Mouse (Mus musculus) stomach, postnatal 0 days (tissue): ENCODE measurements at regions not wholly inside any gene's neighbourhood (a gene's known extent, or its start where the extent isn't known, plus 50 kb on each side); places are given as distances from the start of the nearest gene placed in this dataset.
"Not testable (repeated sequence)": the region's sequence is repeated elsewhere in the genome, so short reads cannot be mapped to it uniquely, and the experiment has no call there.

ENCODE experiments used
- ATAC-seq: fragments of 200-750 bp; cut with Nextera tagmentation; 2 replicates; pipeline ENCODE4 v1.8.0; 2017; ENCODE audit not compliant: low FRiP score, low TSS enrichment
- DNase-seq: peaks from one replicate; pipeline ENCODE4 v3.0.0-alpha.2; 2016; ENCODE audit warnings: low spot score
- H3K27ac ChIP-seq: fragments of 300-500 bp; sonication (generic); replicated peaks from 2 replicates; pipeline ENCODE4 v1.5.1; 2014; ENCODE audit warnings: mild to moderate bottlenecking, control low read depth
- H3K27me3 ChIP-seq: fragments of 300-500 bp; sonication (generic); 2 replicates; pipeline ENCODE4 v1.6.1; 2014; ENCODE audit warnings: low read length; ENCODE audit not compliant: control insufficient read depth, insufficient read depth
- H3K36me3 ChIP-seq: fragments of 300-500 bp; sonication (generic); 2 replicates; pipeline ENCODE4 v1.6.1; 2014; ENCODE audit warnings: low read length, mixed read lengths; ENCODE audit not compliant: control insufficient read depth, insufficient read depth
- H3K4me1 ChIP-seq: fragments of 300-500 bp; sonication (generic); replicated peaks from 2 replicates; pipeline ENCODE4 v1.6.1; 2014; ENCODE audit warnings: antibody characterized with exemption; ENCODE audit not compliant: control insufficient read depth, insufficient read depth
- H3K4me2 ChIP-seq: fragments of 300-500 bp; sonication (generic); replicated peaks from 2 replicates; pipeline ENCODE4 v1.6.1; 2014; ENCODE audit warnings: low read depth, mild to moderate bottlenecking, control low read depth, moderate library complexity
- H3K4me3 ChIP-seq: fragments of 300-500 bp; sonication (generic); 2 replicates; pipeline ENCODE4 v1.5.1; 2014; ENCODE audit warnings: low read depth, low read length, control low read depth
- H3K9ac ChIP-seq: fragments of 300-500 bp; sonication (generic); 2 replicates; pipeline ENCODE4 v1.6.1; 2014; ENCODE audit warnings: mild to moderate bottlenecking, low read length, control low read depth, mixed read lengths
- H3K9me3 ChIP-seq: fragments of 300-500 bp; sonication (generic); 2 replicates; pipeline ENCODE4 v1.6.1; 2016; ENCODE audit warnings: low read length; ENCODE audit not compliant: control insufficient read depth
- CTCF ChIP-seq: IDR thresholded peaks from 2 replicates; pipeline ENCODE4 v1.5.1; 2016; ENCODE audit warnings: antibody characterized with exemption, low read depth, mild to moderate bottlenecking, moderate library complexity
- EP300 ChIP-seq: optimal IDR thresholded peaks from 2 replicates; pipeline ENCODE3; 2016; ENCODE audit warnings: antibody characterized with exemption
- WGBS: fragments of 180-500 bp; shearing (Covaris S2); extraction: QIAGEN DNeasy Blood & Tissue Kit; methylation state at CpG from one replicate; pipeline ENCODE4 v1.1.7; 2014; 5-methylcytosine and 5-hydroxymethylcytosine counted together

DNA sequence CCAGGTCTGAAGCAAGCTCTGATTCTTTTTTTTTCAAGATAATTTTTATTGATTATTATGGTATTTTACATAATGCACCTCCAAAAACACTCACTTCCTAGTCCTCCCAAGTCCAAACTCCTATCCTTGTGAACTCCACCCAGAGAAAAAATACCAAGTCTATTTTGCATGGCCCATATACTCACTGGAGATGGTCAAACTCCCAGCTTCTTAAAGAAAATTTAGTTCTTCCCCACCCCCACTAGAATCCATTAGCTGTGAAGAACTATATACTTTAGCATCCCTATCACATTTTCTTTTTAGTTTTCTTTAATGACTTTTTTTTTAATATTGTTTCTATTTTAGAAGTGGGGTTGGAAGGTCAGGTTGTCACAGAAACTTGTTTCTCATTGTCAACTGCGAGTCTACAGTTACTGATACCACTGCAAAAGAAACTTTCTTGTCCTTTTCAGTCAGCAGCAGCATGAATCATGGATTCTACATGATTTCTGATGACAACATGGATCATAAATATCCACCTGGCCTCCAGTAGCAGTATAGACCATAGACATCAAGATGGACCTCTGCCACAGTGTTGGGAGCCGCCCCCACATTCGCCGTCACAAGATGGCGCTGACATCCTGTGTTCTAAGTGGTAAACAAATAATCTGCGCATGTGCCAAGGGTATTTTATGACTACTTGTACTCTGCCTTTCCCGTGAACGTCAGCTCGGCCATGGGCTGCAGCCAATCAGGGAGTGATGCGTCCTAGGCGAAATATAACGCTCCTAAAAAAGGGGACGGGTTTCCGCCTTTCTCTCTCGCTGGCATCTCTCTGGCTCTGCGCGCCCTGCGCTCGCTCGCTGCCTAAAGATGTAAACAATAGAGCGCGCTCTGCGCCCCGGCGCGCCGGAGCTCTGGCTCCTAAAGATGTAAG lies 69.0 kb downstream of the Pgr15l start:
- H3K27me3 ChIP-seq, H3K36me3 ChIP-seq, H3K4me2 ChIP-seq, H3K27ac ChIP-seq, H3K9ac ChIP-seq, H3K9me3 ChIP-seq, H3K4me3 ChIP-seq, ATAC-seq, H3K4me1 ChIP-seq: not testable (repeated sequence)
- WGBS, result 24% methylated on average over 10 of the region's 27 CpGs
- peak; percentile 12 for DNase-seq

DNA sequence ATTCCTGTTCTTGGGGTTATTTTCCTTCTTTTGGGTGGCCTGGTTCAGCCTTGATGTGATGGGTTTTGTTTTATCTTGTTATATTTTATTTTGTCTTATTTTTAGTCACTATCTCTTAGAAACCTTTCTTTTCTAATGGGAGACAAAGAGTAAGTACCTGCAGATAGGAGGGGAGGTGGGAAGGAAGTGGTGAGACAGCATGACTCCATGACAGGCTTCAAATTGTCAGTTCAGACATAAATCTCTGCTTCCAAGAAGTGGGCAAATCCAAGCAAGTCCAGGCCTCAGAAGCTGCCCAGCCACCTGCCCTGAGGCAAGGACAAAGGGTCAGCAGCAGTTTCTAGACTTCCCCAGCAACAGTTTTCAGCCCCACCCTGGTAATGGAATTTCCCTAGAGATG lies 69.8 kb downstream of the Pgr15l start:
- ATAC-seq, result no peak
- H3K27ac ChIP-seq, result no peak overlapping the region
- no peaks in the 10 kb centered on the region for H3K9me3 ChIP-seq
- no peaks in the 10 kb centered on the region for H3K27me3 ChIP-seq
- no peaks in the 10 kb centered on the region for H3K4me1 ChIP-seq
- no peak overlapping the region for H3K4me3 ChIP-seq
- TF ChIP-seq EP300 (no peak), CTCF (no peak)
- H3K36me3 ChIP-seq, result no peaks in the 10 kb centered on the region
- DNase-seq, result no peak
- no peak overlapping the region for H3K4me2 ChIP-seq
- no peak overlapping the region for H3K9ac ChIP-seq

DNA sequence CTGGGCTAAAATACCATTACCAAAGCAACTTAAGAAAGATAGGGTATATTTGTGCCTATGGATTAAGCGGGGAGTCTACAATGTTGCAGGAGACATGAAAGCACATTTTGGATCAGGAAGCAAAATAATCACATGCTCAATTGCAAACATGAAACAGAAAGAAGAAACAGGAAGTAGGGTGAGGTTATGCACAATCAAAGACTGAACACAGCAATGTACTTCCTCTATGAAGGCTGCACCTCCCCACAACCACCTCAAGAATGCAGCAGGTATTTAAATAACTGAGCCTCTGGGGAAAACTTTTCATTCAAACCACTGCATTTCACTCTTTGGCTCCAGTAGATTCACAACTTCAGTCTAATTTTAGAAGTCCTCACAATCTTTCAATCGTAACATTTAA lies 83.8 kb downstream of the Pgr15l start:
- no peak for ATAC-seq

More for the DNA sequence above, 83.8 kb downstream of the Pgr15l start:
- Histone ChIP-seq H3K27ac (no peak overlapping the region), H3K4me3 (no peak overlapping the region), H3K27me3 (no peaks in the 10 kb centered on the region), H3K36me3 (no peaks in the 10 kb centered on the region), H3K9me3 (no peaks in the 10 kb centered on the region), H3K4me1 (no peaks in the 10 kb centered on the region), H3K4me2 (no peak overlapping the region), H3K9ac (no peak overlapping the region)
- no peak for DNase-seq
- WGBS, result 91% methylated on average over 2 of the region's 2 CpGs
- TF ChIP-seq EP300 (no peak), CTCF (no peak)
